7 mouse cellular contexts compared by ENCODE assay signal in genomic region chr16:30821191-30821910, GRCm38 (mm10).
DNase-seq lines count a peak whose midpoint lies in the region; ATAC-seq and TF ChIP-seq lines count a peak whose summit lies in the region.

No protein-coding gene starts in this region.

- H3K36me3 ChIP-seq in intestine, postnatal 0 days (ENCODE audit: control insufficient read depth, insufficient read depth) = no peaks in the 10 kb centered on the region
- no peaks in the 10 kb centered on the region for H3K36me3 ChIP-seq in liver, embryonic 15.5 days (replicated peaks)
- no peaks in the 10 kb centered on the region for H3K36me3 ChIP-seq in neural tube, embryonic 15.5 days

- no peaks in the 10 kb centered on the region for H3K27me3 ChIP-seq in intestine, postnatal 0 days (replicated peaks; ENCODE audit: control insufficient read depth, insufficient read depth, low read length)
- no peaks in the 10 kb centered on the region; the same call in 1 of the 2 replicates for H3K27me3 ChIP-seq in liver, embryonic 15.5 days
- H3K27me3 ChIP-seq in neural tube, embryonic 15.5 days (replicated peaks) = no peaks in the 10 kb centered on the region

- H3K4me2 ChIP-seq in intestine, postnatal 0 days (replicated peaks; ENCODE audit: low read depth) = peak overlapping the region; percentile 63
- peak overlapping the region; percentile 31 for H3K4me2 ChIP-seq in liver, embryonic 15.5 days
- H3K4me2 ChIP-seq in neural tube, embryonic 15.5 days = peak overlapping the region; percentile 50

- TF ChIP-seq CTCF in intestine, postnatal 0 days (IDR thresholded peaks at IDR 0.05; ENCODE audit: low read depth) = no peak

- H3K9me3 ChIP-seq in intestine, postnatal 0 days (ENCODE audit: control insufficient read depth) = no peaks in the 10 kb centered on the region
- H3K9me3 ChIP-seq in liver, embryonic 15.5 days (replicated peaks) = no peaks in the 10 kb centered on the region
- no peaks in the 10 kb centered on the region for H3K9me3 ChIP-seq in neural tube, embryonic 15.5 days (replicated peaks)

- DNase-seq in ZHBTc4 (ENCODE audit: low read depth, low spot score) = peak; percentile 97
- peak; percentile 81 for DNase-seq in embryo, embryonic 10 days (ENCODE audit: low spot score)
- DNase-seq in heart, adult 18-20 months = peak; percentile 88 to 92

- peak; percentile 61 for ATAC-seq in intestine, postnatal 0 days
- no peak for ATAC-seq in liver, embryonic 15.5 days (ENCODE audit: insufficient read depth)
- ATAC-seq in neural tube, embryonic 15.5 days (ENCODE audit: low FRiP score) = peak; percentile 76
- ATAC-seq in erythroblast, adult 5-6 weeks (replicated peaks; ENCODE audit: low FRiP score, poor library complexity, severe bottlenecking) = no peak

- peak overlapping the region; percentile 24 for H3K27ac ChIP-seq in intestine, postnatal 0 days (ENCODE audit: low read depth, low read length)
- H3K27ac ChIP-seq in liver, embryonic 15.5 days (replicated peaks) = 0 out of 2 replicates have a peak overlapping the region, but pooled peaks have one; percentile 30
- H3K27ac ChIP-seq in neural tube, embryonic 15.5 days (replicated peaks) = peak overlapping the region; percentile 45

- peak overlapping the region; percentile 21; the same call in 1 of the 2 replicates for H3K4me3 ChIP-seq in intestine, postnatal 0 days (ENCODE audit: low read depth, low read length)
- no peak overlapping the region for H3K4me3 ChIP-seq in liver, embryonic 15.5 days (replicated peaks)
- H3K4me3 ChIP-seq in neural tube, embryonic 15.5 days (replicated peaks) = peak overlapping the region; percentile 12; the same call in 1 of the 2 replicates

- 0 out of 2 replicates have a peak, but pooled peaks cover 6% of the 10 kb centered on the region for H3K4me1 ChIP-seq in intestine, postnatal 0 days (replicated peaks; ENCODE audit: control insufficient read depth, insufficient read depth, low read length)
- peaks cover 3% of the 10 kb centered on the region; the same call in 1 of the 2 replicates for H3K4me1 ChIP-seq in liver, embryonic 15.5 days (replicated peaks)
- peaks cover 19% of the 10 kb centered on the region for H3K4me1 ChIP-seq in neural tube, embryonic 15.5 days

- 6% methylated on average over 17 of the region's 17 CpGs for WGBS in intestine, postnatal 0 days
- WGBS in liver, embryonic 15.5 days (ENCODE audit: insufficient replicate concordance) = 7% methylated on average over 17 of the region's 17 CpGs
- 9% methylated on average over 17 of the region's 17 CpGs for WGBS in neural tube, embryonic 15.5 days

- H3K9ac ChIP-seq in intestine, postnatal 0 days (ENCODE audit: low read depth, low read length) = 0 out of 2 replicates have a peak overlapping the region, but pooled peaks have one; percentile 8
- H3K9ac ChIP-seq in liver, embryonic 15.5 days = no peak overlapping the region
- no peak overlapping the region for H3K9ac ChIP-seq in neural tube, embryonic 15.5 days (replicated peaks)

Comparison
In these comparisons a context has a peak if more than half of its experiments do, and no peak if none do; other contexts are left out.
1. ATAC-seq: peak in intestine, postnatal 0 days (single experiment) and neural tube, embryonic 15.5 days (single experiment); none in liver, embryonic 15.5 days (single experiment) and erythroblast, adult 5-6 weeks (single experiment).
2. Peak in every context shown above with its lines, with median percentiles within 50 percentile points of each other: DNase-seq, H3K27ac ChIP-seq and H3K4me2 ChIP-seq.